Mouse (Mus musculus): Measurements from ENCODE around the gene Gm21891.
"Not testable (repeated sequence)": the region's sequence is repeated elsewhere in the genome, so short reads cannot be mapped to it uniquely, and the experiment has no call there.

The Gm21891 gene

DNA sequence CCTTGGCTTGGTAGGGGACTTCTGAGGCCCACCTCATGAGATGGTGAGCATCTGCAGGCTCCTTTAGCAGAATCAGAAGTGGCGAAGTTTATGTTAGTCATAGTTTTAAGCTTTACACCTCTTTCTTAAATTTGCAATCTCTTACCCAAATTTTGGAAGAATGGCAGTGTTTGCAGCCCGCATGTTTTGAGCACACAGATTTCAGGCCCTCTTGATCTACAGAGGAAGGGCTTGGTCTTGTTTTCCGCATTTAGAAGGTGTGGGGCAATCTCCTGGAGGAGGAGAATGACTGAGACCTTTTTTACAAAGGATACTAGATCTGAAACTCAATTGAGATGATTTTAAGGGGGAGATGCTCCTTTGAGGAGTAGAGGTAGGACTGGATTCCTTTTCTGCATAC is at the start of gene Gm21891:
Gm21891 (minus strand) TSS at position 101 of the 400 bp plus-strand sequence.
- ATAC-seq (ENCODE audit: insufficient number of reproducible peaks, low FRiP score, low TSS enrichment) = not testable (repeated sequence)

DNA sequence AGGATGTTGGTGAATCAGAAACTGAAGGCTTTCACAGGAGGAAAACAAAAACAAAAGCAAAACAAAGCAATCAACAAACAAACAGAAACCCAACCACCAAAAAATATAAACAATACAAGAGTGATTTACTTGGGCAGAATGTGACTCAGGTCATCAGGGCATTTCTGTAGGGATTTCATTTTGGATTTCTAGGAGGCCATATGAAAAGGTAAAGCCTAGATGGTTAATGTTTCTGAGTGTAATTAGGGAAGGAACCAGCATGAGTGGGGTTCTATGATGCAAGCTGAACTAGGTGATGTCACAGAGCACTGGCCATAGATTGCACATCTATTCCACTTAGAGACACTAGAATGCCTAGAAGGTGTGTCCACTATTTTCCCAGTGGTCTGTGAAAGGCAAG is 28.4 kb upstream of the Gm21891 start, which contains the start of gene Gm21425:
Gm21425 (plus strand) TSS at position 301 of the 400 bp plus-strand sequence.
- ATAC-seq (ENCODE audit: insufficient number of reproducible peaks, low FRiP score, low TSS enrichment) = not testable (repeated sequence)
